Mouse (Mus musculus) embryo, embryonic 9.5 days (tissue): ENCODE measurements around the gene Smim17.
"Not testable (repeated sequence)": the region's sequence is repeated elsewhere in the genome, so short reads cannot be mapped to it uniquely, and the experiment has no call there.

Experiments used
- DNase-seq: peaks from one replicate; pipeline ENCODE4 v3.0.0-alpha.2; 2017; ENCODE audit errors: extremely low spot score

Smim17 gene

GRCm38 (mm10) chr7:6397996-6398975 is at the start of gene Smim17:
TSS of gene Smim17 (plus strand) at chr7:6398715.
- peak; percentile 55 for DNase-seq

- no peak for DNase-seq
These were observed 40.4 kb upstream of the Smim17 start for GRCm38 (mm10) chr7:6358121-6358520.

GRCm38 (mm10) chr7:6358937-6359590 is 39.5 kb upstream of the Smim17 start:
- peak; percentile 54 for DNase-seq

- peak; percentile 17 for DNase-seq
These were observed 37.9 kb upstream of the Smim17 start for GRCm38 (mm10) chr7:6360477-6361060.

DNA sequence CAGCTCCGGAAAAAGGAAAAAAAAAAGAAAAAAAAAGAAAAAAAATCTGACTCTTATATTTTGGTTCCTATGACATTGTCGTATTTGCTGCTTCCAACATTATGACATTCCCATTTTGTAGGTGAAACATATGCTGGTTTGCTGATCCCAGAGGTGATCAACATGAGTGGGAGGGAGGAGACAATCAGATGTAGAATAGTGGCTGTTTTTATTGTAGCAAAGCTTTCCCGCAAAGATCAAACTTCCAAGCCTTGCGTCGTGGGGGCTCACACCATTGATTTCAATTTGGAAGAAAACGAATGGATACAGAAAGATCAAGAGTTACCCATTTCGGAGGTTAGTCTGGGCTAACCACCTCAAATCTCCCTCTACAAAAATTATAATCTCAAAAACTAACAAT is 36.8 kb upstream of the Smim17 start:
- DNase-seq: no peak

- DNase-seq: peak; percentile 99
These were observed 36.1 kb upstream of the Smim17 start for GRCm38 (mm10) chr7:6362268-6363046.

DNA sequence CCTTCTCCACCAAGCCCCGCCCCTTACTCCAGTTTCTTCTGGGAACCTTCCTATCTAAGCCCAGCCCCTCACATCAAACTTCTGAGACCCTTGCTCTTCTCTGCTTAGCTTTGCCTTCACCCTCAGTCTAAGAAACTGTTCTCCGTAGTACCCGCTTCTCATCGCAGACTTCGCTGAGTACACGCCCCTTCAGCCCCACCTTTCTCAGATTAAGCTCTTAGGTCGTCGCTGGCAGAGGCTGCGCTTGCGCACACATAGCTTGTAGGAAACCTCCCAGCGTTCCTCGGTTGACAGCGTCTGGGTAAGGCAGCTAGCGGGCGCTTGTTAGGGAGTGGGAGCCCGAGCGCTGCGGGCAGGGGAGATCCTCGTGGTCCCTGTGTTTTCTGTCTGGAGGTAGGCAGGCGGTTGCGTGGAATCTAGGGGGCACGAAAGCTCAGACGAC is 35.4 kb upstream of the Smim17 start, which contains the start of gene Zfp78:
Gene Zfp78, plus strand, starts transcription at position 234 of the 442 bp plus-strand sequence.
- DNase-seq: no peak

DNA sequence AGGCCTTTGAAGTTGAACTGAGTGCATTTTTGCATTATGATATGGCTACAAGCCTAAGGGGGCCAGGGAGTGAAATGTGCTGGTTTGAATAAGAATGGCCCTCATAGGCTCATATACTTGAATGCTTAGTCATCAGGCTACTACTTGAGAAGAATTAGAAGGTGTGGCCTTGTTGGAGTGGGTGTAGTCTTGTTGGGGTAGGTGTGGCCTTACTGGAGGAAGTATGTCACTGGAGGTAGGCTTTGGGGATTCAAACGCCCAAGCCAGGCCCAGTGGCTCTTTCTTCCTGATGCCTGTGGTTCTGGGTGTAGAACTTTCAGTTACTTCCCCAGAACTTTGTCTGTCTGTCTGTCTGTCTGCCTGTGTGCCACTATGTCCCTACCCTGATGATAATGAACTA is 33.8 kb upstream of the Smim17 start:
- no peak for DNase-seq

GRCm38 (mm10) chr7:6367185-6367584 is 31.3 kb upstream of the Smim17 start:
- DNase-seq: no peak

DNA sequence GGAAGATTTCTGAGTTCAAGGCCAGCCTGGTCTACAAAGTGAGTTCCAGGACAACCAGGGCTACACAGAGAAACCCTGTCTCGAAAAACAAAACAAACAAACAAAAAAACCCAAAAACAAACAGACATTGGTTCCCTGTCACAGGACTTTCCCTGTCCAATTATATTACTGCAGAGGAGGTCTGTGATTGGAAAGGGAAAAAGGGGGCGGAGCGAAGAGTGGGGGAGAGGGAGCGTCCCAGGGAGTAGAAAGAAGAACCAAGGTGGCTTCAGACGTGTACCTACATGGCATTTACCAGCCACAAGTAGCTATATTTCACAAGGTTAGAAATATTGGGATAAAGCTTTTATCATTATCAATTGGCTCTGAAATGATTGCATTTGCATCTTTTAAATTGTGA is 30.4 kb upstream of the Smim17 start:
- not testable (repeated sequence) for DNase-seq

DNA sequence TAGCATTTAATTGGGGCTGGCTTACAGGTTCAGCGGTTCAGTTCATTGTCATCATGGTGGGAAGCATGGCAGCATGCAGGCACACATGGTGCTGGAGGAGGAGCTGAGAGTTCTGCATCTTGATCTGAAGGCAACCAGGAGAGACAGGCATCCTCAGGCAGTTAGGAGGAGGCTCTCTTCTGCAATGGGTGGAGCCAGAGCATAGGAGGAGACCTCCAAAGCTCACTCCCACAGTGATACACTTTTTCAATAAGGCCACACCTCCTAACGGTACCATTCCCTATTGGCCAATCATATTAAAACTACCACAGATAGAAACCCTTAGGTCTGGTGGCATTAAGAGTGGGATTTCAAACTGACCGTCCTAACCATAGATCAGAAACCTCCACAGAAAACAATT is 29.1 kb upstream of the Smim17 start:
- no peak for DNase-seq

GRCm38 (mm10) chr7:6372993-6373392 is 25.5 kb upstream of the Smim17 start:
- no peak for DNase-seq

GRCm38 (mm10) chr7:6378441-6378840 is 20.1 kb upstream of the Smim17 start:
- DNase-seq: no peak

DNA sequence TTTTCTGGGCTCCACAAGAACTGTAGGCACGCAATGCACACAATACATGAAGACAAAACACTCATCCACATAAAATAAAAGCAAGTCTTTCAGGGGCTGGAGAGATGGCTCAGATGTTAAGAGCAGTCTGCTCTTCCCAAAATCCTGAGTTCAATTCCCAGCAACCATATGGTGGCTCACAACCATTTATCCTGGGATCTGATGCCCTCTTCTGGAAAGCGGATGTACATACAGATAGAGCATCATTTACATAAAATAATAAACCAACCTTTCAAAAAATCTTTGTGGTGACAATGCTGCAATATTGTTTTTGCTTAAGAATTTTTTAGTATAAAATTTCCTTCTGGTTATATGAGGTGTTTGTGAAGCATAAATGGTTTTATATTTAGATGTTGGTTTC is 17.1 kb upstream of the Smim17 start:
- no peak for DNase-seq

- DNase-seq: peak; percentile 98
These were observed 15.5 kb upstream of the Smim17 start, which contains the start of gene Zfp28 for GRCm38 (mm10) chr7:6383044-6383455. TSS of gene Zfp28 (plus strand) at chr7:6383295.

DNA sequence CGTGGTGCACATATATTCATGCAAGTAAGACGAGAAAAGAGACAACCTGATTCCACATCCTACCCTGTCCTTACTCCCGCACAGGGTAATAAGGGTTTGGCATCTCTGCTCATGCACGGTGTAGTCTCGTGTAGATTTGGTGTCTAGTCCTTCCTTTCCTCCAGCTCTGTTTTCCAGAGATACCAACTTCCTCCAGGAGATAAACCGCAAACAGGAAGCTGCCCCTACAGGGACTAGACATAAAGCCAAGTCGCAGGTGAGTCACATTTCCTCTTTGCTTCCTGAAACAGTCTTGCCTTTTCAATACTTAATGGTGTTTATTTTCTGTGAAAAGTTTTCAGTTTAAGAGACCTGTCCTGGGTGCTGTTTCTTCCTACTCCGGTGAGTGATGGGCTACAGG is 14.5 kb upstream of the Smim17 start:
- no peak for DNase-seq

DNA sequence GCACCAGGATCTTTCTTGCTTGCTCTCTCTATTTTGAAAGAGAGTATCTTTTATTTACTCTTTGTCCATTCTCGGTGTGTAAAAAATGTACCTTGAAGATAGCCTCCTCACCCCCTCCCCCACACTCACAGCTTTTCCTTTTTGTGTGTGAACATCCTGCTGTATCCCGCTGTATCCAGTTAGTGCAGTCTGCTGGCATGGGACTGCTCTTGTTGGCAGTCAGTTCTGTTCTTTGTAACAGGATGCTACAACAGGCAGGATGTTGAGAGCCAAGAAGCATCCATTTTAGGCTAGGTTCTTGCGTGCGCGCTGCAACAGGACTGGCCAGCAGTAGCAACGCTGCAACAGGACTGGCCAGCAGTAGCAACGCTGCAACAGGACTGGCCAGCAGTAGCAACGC is 11.5 kb upstream of the Smim17 start:
- no peak for DNase-seq

- DNase-seq: no peak
These were observed 9.5 kb upstream of the Smim17 start for GRCm38 (mm10) chr7:6388971-6389370.

DNA sequence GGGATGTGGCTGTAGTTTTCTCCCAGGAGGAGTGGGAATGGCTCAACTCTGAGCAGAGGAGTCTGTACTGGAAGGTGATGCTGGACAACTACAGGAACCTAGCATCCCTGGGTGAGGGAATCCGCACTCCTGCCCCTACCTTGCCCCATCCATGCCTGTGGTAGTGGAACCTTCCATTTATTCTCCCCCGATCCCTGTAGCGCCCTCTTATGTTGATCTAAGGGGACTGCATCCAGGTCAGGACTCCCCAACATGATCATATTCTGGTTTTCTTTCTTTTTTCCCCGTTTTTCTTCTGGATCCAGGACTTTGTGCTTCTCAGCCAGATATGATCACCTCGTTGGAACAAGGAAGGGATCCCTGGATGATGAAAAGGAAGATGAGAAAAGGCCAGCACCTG is 9.1 kb upstream of the Smim17 start:
- no peak for DNase-seq

GRCm38 (mm10) chr7:6410043-6410442 is 11.5 kb downstream of the Smim17 start, which contains the start of gene Gm20715:
TSS of gene Gm20715 (plus strand) at chr7:6410277.
- DNase-seq: peak; percentile 90
